Mouse (Mus musculus): ENCODE results near the gene Krr1. TPM values are rescaled to one million over a fixed set of nuclear protein-coding genes. Genes with fewer than 3 reads are reported as not detected.
A peak's percentile ranks its signal among the peaks of the same experiment; 100 is the strongest.

Gene Krr1
- polyA plus RNA-seq, 1 experiment: 10.2 TPM

DNA sequence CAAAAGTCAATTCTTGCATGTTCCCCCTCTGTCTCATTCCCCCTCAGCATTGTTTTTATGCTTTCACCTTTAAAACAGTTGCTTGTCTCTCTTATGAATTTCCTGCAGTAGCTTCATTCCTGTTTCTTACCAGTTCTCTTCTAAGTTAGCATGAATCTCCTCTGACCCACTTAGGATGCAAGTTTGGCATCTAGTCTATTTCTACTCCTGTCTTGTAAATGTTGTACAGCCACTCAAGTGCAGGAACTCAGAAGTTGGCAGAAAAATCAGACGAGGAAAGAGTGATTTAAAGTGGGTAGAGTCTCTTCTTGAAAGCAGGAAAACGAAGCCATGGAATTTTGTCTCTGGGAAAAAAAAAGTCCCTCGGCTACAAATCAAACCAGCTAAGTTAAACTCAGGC lies 26.9 kb upstream of the Krr1 start:
- no peak overlapping the region for H3K4me3 ChIP-seq (ENCODE audit: insufficient read depth, poor library complexity, severe bottlenecking)

DNA sequence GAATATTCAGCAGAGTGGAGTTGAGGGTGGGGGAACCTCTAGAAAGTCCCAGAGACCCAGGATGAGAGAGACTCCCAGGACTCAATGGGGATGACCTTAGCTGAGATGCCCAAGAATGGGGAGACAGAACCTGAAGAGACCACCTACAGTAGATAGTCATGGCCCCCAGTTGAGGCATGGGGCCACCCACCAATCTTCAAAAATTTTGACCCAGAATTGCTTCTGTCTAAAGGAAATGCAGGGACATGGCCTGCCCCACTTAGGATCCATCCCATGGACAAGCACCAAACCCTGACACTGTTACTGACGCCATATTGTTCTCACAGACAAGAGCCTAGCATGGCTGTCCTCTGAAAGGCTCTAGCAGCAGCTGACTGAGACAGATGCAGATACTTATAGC lies 24.4 kb upstream of the Krr1 start:
- no peaks in the 10 kb centered on the region for H3K79me2 ChIP-seq (ENCODE audit: control insufficient read depth, insufficient read depth)
- H3K36me3 ChIP-seq (ENCODE audit: control insufficient read depth, insufficient read depth): no peaks in the 10 kb centered on the region
- TF ChIP-seq CTCF (IDR thresholded peaks at IDR 0.05; ENCODE audit: control insufficient read depth, insufficient read depth, insufficient read length) (no peak), USF1 (IDR thresholded peaks at IDR 0.05; ENCODE audit: low read depth) (no peak), CEBPB (IDR thresholded peaks at IDR 0.05; ENCODE audit: low read depth) (no peak), MYOD1 (IDR thresholded peaks at IDR 0.05; ENCODE audit: control insufficient read depth, insufficient read length, low read depth) (no peak), FOSL1 (IDR thresholded peaks at IDR 0.05; ENCODE audit: insufficient read depth, low read length, poor library complexity, severe bottlenecking) (no peak), MYOG (IDR thresholded peaks at IDR 0.05; ENCODE audit: control insufficient read depth, extremely low read depth, insufficient read length) (no peak), MAX (IDR thresholded peaks at IDR 0.05) (no peak)
- H3K4me3 ChIP-seq (ENCODE audit: insufficient read depth, poor library complexity, severe bottlenecking): no peak overlapping the region
- no peak overlapping the region for H3ac ChIP-seq (ENCODE audit: control insufficient read depth, insufficient read length, low read depth)
- H3K79me3 ChIP-seq (ENCODE audit: low read depth): no peaks in the 10 kb centered on the region
- no peaks in the 10 kb centered on the region for H3K27me3 ChIP-seq (ENCODE audit: control insufficient read depth, insufficient read depth, insufficient read length)

More for the DNA sequence above, 26.9 kb upstream of the Krr1 start:
- Histone ChIP-seq H3ac (ENCODE audit: control insufficient read depth, insufficient read length, low read depth) (no peak overlapping the region), H3K79me2 (ENCODE audit: control insufficient read depth, insufficient read depth) (no peaks in the 10 kb centered on the region), H3K79me3 (ENCODE audit: low read depth) (no peaks in the 10 kb centered on the region), H3K27me3 (ENCODE audit: control insufficient read depth, insufficient read depth, insufficient read length) (no peaks in the 10 kb centered on the region), H3K36me3 (ENCODE audit: control insufficient read depth, insufficient read depth) (no peaks in the 10 kb centered on the region)
- no peak for TF ChIP-seq USF1 (IDR thresholded peaks at IDR 0.05; ENCODE audit: low read depth)
- no peak for TF ChIP-seq FOSL1 (IDR thresholded peaks at IDR 0.05; ENCODE audit: insufficient read depth, low read length, poor library complexity, severe bottlenecking)
- TF ChIP-seq MYOD1 (IDR thresholded peaks at IDR 0.05; ENCODE audit: control insufficient read depth, insufficient read length, low read depth): no peak
- TF ChIP-seq MAX (IDR thresholded peaks at IDR 0.05): no peak
- no peak for TF ChIP-seq CTCF (IDR thresholded peaks at IDR 0.05; ENCODE audit: control insufficient read depth, insufficient read depth, insufficient read length)
- no peak for TF ChIP-seq CEBPB (IDR thresholded peaks at IDR 0.05; ENCODE audit: low read depth)
- no peak for TF ChIP-seq MYOG (IDR thresholded peaks at IDR 0.05; ENCODE audit: control insufficient read depth, extremely low read depth, insufficient read length)

DNA sequence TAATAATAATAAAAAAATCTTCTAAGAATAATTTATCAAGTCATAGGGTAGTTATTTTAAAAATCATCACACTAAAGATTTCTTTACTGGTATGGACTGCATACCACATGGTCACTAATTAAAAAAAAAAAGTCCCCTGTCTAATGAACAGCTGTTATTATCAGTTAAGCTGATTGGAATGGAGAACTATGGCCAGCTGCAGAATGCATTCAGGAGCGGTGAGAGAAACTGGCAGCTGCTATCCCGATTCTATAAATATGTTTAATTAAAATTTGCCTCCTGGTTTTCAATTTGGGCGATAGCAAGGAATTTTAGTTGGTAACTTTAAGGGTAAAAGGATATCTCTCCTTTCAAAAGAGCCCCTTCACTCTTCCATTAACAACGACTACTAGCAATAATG lies 23.5 kb upstream of the Krr1 start:
- no peak overlapping the region for H3ac ChIP-seq (ENCODE audit: control insufficient read depth, insufficient read length, low read depth)
- H3K79me2 ChIP-seq (ENCODE audit: control insufficient read depth, insufficient read depth): no peaks in the 10 kb centered on the region
- TF ChIP-seq MYOG (IDR thresholded peaks at IDR 0.05; ENCODE audit: control insufficient read depth, extremely low read depth, insufficient read length) (no peak), FOSL1 (IDR thresholded peaks at IDR 0.05; ENCODE audit: insufficient read depth, low read length, poor library complexity, severe bottlenecking) (no peak), CEBPB (IDR thresholded peaks at IDR 0.05; ENCODE audit: low read depth) (no peak), MYOD1 (IDR thresholded peaks at IDR 0.05; ENCODE audit: control insufficient read depth, insufficient read length, low read depth) (no peak), MAX (IDR thresholded peaks at IDR 0.05) (no peak), CTCF (IDR thresholded peaks at IDR 0.05; ENCODE audit: control insufficient read depth, insufficient read depth, insufficient read length) (no peak), USF1 (IDR thresholded peaks at IDR 0.05; ENCODE audit: low read depth) (no peak)
- no peaks in the 10 kb centered on the region for H3K36me3 ChIP-seq (ENCODE audit: control insufficient read depth, insufficient read depth)
- H3K27me3 ChIP-seq (ENCODE audit: control insufficient read depth, insufficient read depth, insufficient read length): no peaks in the 10 kb centered on the region
- H3K79me3 ChIP-seq (ENCODE audit: low read depth): no peaks in the 10 kb centered on the region
- no peak overlapping the region for H3K4me3 ChIP-seq (ENCODE audit: insufficient read depth, poor library complexity, severe bottlenecking)

DNA sequence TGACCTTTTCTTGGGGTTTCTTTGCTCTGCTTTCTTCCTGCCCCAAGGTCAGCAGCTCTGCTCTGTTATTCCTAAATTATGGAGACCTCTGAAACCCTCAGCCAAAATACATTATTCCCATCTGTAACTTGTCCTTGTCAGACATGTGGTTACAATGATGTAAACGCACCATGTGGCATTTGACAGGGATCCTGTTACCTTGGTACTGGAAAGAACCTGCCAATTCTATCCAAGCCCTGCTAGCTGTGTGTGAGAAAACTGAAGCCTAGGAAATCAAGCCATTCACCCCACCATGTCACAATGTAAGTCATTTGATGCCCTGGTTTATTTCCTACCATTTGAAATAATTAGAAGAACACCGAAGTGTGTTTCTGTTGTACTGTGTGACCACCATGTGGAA lies 16.6 kb upstream of the Krr1 start:
- H3K4me3 ChIP-seq (ENCODE audit: insufficient read depth, poor library complexity, severe bottlenecking): no peak overlapping the region
- H3K36me3 ChIP-seq (ENCODE audit: control insufficient read depth, insufficient read depth): no peaks in the 10 kb centered on the region
- no peaks in the 10 kb centered on the region for H3K79me3 ChIP-seq (ENCODE audit: low read depth)
- TF ChIP-seq CTCF (IDR thresholded peaks at IDR 0.05; ENCODE audit: control insufficient read depth, insufficient read depth, insufficient read length) (no peak), MYOG (IDR thresholded peaks at IDR 0.05; ENCODE audit: control insufficient read depth, extremely low read depth, insufficient read length) (no peak), CEBPB (IDR thresholded peaks at IDR 0.05; ENCODE audit: low read depth) (no peak), MAX (IDR thresholded peaks at IDR 0.05) (no peak), USF1 (IDR thresholded peaks at IDR 0.05; ENCODE audit: low read depth) (no peak), FOSL1 (IDR thresholded peaks at IDR 0.05; ENCODE audit: insufficient read depth, low read length, poor library complexity, severe bottlenecking) (no peak), MYOD1 (IDR thresholded peaks at IDR 0.05; ENCODE audit: control insufficient read depth, insufficient read length, low read depth) (no peak)
- H3K27me3 ChIP-seq (ENCODE audit: control insufficient read depth, insufficient read depth, insufficient read length): no peaks in the 10 kb centered on the region
- no peak overlapping the region for H3ac ChIP-seq (ENCODE audit: control insufficient read depth, insufficient read length, low read depth)
- H3K79me2 ChIP-seq (ENCODE audit: control insufficient read depth, insufficient read depth): no peaks in the 10 kb centered on the region

DNA sequence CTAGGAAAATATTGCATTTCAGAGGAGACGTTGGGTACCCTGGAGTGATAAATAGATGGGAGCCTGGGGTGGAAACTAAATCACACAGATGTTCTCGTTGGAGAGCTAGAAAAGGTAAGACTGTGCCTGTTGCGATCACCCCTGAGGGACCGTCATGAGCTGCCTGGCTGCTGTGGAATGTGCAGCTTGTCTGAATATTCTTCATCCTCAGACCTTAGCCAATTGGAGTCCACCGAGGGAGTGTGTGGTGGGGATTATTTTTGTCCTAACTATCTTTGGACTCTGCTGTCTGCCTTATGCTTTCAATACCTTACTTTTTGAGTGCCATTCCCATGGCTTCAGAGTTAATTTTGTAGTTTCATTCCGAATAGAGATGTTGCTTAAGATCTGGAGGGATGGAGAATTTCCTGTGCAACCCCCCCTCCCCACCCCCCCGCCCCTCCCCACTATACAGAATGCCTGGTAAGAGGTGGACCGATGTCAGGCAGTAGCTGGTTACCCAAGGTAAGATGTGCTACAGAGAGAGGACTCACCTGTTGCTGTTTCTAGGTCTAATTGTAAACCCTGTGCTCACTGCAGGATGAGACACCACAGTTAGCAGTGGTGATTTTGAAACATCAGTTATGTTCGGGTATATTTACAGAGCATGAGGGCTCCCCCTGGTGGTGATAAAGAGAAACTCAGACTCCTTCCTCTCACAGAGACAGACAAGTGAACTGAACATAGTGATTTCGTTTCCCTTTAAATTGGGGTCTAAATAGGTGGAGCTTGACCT lies 15.0 kb upstream of the Krr1 start:
- no peaks in the 10 kb centered on the region for H3K27me3 ChIP-seq (ENCODE audit: control insufficient read depth, insufficient read depth, insufficient read length)
- H3ac ChIP-seq (ENCODE audit: control insufficient read depth, insufficient read length, low read depth): no peak overlapping the region
- TF ChIP-seq MYOG (IDR thresholded peaks at IDR 0.05; ENCODE audit: control insufficient read depth, extremely low read depth, insufficient read length) (no peak), CTCF (IDR thresholded peaks at IDR 0.05; ENCODE audit: control insufficient read depth, insufficient read depth, insufficient read length) (peak; percentile 17)
- no peaks in the 10 kb centered on the region for H3K36me3 ChIP-seq (ENCODE audit: control insufficient read depth, insufficient read depth)
- no peaks in the 10 kb centered on the region for H3K79me3 ChIP-seq (ENCODE audit: low read depth)
- H3K79me2 ChIP-seq (ENCODE audit: control insufficient read depth, insufficient read depth): no peaks in the 10 kb centered on the region
- no peak overlapping the region for H3K4me3 ChIP-seq (ENCODE audit: insufficient read depth, poor library complexity, severe bottlenecking)

DNA sequence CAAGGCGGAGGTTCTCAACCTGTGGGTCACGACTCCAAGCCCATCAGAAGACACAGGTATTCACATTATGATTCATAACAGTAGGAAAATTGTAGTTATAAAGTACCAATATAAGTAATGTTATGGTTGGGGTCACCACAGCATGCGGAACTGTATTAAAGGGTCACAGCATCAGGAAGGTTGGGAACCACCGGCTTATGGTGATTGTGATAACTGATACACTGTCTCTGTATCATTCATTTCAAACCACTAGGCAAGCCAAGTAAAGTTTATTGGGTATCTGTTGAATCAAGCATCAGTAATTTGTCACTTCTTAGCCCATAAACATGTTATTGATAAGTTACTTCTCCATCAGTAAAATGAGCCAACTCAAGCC lies 14.4 kb upstream of the Krr1 start:
- Histone ChIP-seq H3K79me3 (ENCODE audit: low read depth) (no peaks in the 10 kb centered on the region), H3K79me2 (ENCODE audit: control insufficient read depth, insufficient read depth) (no peaks in the 10 kb centered on the region), H3ac (ENCODE audit: control insufficient read depth, insufficient read length, low read depth) (no peak overlapping the region), H3K4me3 (ENCODE audit: insufficient read depth, poor library complexity, severe bottlenecking) (no peak overlapping the region), H3K27me3 (ENCODE audit: control insufficient read depth, insufficient read depth, insufficient read length) (no peaks in the 10 kb centered on the region), H3K36me3 (ENCODE audit: control insufficient read depth, insufficient read depth) (no peaks in the 10 kb centered on the region)
- TF ChIP-seq CEBPB (IDR thresholded peaks at IDR 0.05; ENCODE audit: low read depth): no peak
- no peak for TF ChIP-seq CTCF (IDR thresholded peaks at IDR 0.05; ENCODE audit: control insufficient read depth, insufficient read depth, insufficient read length)
- no peak for TF ChIP-seq MAX (IDR thresholded peaks at IDR 0.05)
- TF ChIP-seq MYOG (IDR thresholded peaks at IDR 0.05; ENCODE audit: control insufficient read depth, extremely low read depth, insufficient read length): no peak
- TF ChIP-seq MYOD1 (IDR thresholded peaks at IDR 0.05; ENCODE audit: control insufficient read depth, insufficient read length, low read depth): no peak
- no peak for TF ChIP-seq FOSL1 (IDR thresholded peaks at IDR 0.05; ENCODE audit: insufficient read depth, low read length, poor library complexity, severe bottlenecking)
- no peak for TF ChIP-seq USF1 (IDR thresholded peaks at IDR 0.05; ENCODE audit: low read depth)

All from C2C12 (cell line).